Mouse (Mus musculus): ENCODE measurements at regions not wholly inside any gene's neighbourhood (a gene's known extent, or its start where the extent isn't known, plus 50 kb on each side); places are given as distances from the start of the nearest gene placed in this dataset.

GRCm38 (mm10) chr1:41285221-41285620 is 479.8 kb downstream of the Tmem182 start:
- 91% methylated on average over 9 of the region's 9 CpGs for WGBS
- no peaks in the 10 kb centered on the region for H3K36me3 ChIP-seq
- no peak for DNase-seq (ENCODE audit: low spot score)
- no peaks in the 10 kb centered on the region for H3K9me3 ChIP-seq
- H3K4me3 ChIP-seq = no peak overlapping the region
- no peak overlapping the region for H3K27ac ChIP-seq
- no peaks in the 10 kb centered on the region for H3K27me3 ChIP-seq (ENCODE audit: insufficient read depth, poor library complexity, severe bottlenecking)
- no peaks in the 10 kb centered on the region for H3K4me1 ChIP-seq (replicated peaks)

GRCm38 (mm10) chr1:41286221-41286620 is 480.8 kb downstream of the Tmem182 start:
- WGBS = 92% methylated on average over 9 of the region's 9 CpGs
- no peak for DNase-seq (ENCODE audit: low spot score)
- no peaks in the 10 kb centered on the region for H3K4me1 ChIP-seq (replicated peaks)
- H3K27me3 ChIP-seq (ENCODE audit: insufficient read depth, poor library complexity, severe bottlenecking) = no peaks in the 10 kb centered on the region
- H3K9me3 ChIP-seq = no peaks in the 10 kb centered on the region
- H3K27ac ChIP-seq = no peak overlapping the region
- H3K36me3 ChIP-seq = no peaks in the 10 kb centered on the region
- H3K4me3 ChIP-seq = no peak overlapping the region

DNA sequence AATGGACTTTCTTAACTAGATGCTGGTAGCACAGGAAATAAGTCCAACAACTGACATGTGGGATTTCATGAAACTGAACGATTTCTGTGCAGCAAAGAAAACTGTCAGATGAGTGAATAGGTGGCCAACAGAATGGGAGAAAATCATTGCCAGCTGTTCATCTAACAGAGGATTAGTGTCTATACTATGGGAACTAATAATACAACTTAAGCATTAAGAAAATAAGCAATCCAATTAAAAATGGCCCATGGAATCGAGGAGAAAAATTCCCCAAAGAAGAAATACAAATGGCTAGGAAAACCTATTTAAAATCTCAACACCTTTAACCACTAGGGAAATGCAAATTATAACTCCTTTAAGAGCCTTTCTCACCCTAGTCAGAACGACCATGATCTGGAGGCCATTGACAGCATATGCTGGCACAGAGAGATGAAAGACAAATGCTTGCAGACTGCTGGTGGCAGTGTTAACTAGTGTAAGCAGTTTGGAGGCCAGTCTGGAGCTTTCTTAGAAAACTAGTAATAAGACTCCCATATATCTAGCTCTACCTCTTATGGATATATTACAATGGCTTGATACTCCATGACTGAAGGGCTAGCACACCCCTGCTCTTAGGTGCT is 521.6 kb downstream of the Tmem182 start:
- no peak overlapping the region for H3K4me3 ChIP-seq
- no peaks in the 10 kb centered on the region for H3K27me3 ChIP-seq (ENCODE audit: insufficient read depth, poor library complexity, severe bottlenecking)
- H3K36me3 ChIP-seq = no peaks in the 10 kb centered on the region
- DNase-seq (ENCODE audit: low spot score) = no peak
- H3K9me3 ChIP-seq = no peaks in the 10 kb centered on the region
- no peaks in the 10 kb centered on the region for H3K4me1 ChIP-seq (replicated peaks)
- H3K27ac ChIP-seq = no peak overlapping the region
- 59% methylated on average over 3 of the region's 3 CpGs for WGBS

- WGBS = 74% methylated on average over 16 of the region's 16 CpGs
These were observed 544.7 kb downstream of the Tmem182 start for GRCm38 (mm10) chr1:41349798-41350758.

GRCm38 (mm10) chr1:41359061-41359460 is 553.7 kb downstream of the Tmem182 start:
- no peak overlapping the region for H3K27ac ChIP-seq
- H3K4me3 ChIP-seq = no peak overlapping the region
- peak; percentile 11 for DNase-seq (ENCODE audit: low spot score)
- peaks cover 10% of the 10 kb centered on the region; the same call in 1 of the 2 replicates for H3K4me1 ChIP-seq (replicated peaks)
- 28% methylated on average over 4 of the region's 4 CpGs for WGBS
- no peaks in the 10 kb centered on the region for H3K9me3 ChIP-seq
- H3K27me3 ChIP-seq (ENCODE audit: insufficient read depth, poor library complexity, severe bottlenecking) = no peaks in the 10 kb centered on the region
- no peaks in the 10 kb centered on the region for H3K36me3 ChIP-seq

More at GRCm38 (mm10) chr1:41349798-41350758, 544.7 kb downstream of the Tmem182 start:
- DNase-seq (ENCODE audit: low spot score) = no peak
- Histone ChIP-seq H3K27me3 (ENCODE audit: insufficient read depth, poor library complexity, severe bottlenecking) (no peaks in the 10 kb centered on the region), H3K27ac (no peak overlapping the region), H3K4me1 (replicated peaks) (peaks cover 5% of the 10 kb centered on the region; the same call in 1 of the 2 replicates), H3K36me3 (no peaks in the 10 kb centered on the region), H3K9me3 (no peaks in the 10 kb centered on the region), H3K4me3 (no peak overlapping the region)

GRCm38 (mm10) chr1:41361512-41361911 is 556.1 kb downstream of the Tmem182 start:
- no peak overlapping the region for H3K27ac ChIP-seq
- no peaks in the 10 kb centered on the region for H3K36me3 ChIP-seq
- H3K9me3 ChIP-seq = no peaks in the 10 kb centered on the region
- H3K4me1 ChIP-seq (replicated peaks) = peaks cover 10% of the 10 kb centered on the region; the same call in 1 of the 2 replicates
- no peak overlapping the region for H3K4me3 ChIP-seq
- no peaks in the 10 kb centered on the region; the same call in 1 of the 2 replicates for H3K27me3 ChIP-seq (ENCODE audit: insufficient read depth, poor library complexity, severe bottlenecking)
- 88% methylated on average over 3 of the region's 3 CpGs for WGBS
- no peak for DNase-seq (ENCODE audit: low spot score)

GRCm38 (mm10) chr1:41380013-41380412 is 574.6 kb downstream of the Tmem182 start:
- Histone ChIP-seq H3K27ac (no peak overlapping the region; the same call in 1 of the 2 replicates), H3K4me1 (replicated peaks) (peaks cover 6% of the 10 kb centered on the region), H3K27me3 (ENCODE audit: insufficient read depth, poor library complexity, severe bottlenecking) (no peaks in the 10 kb centered on the region), H3K9me3 (no peaks in the 10 kb centered on the region), H3K4me3 (no peak overlapping the region), H3K36me3 (no peaks in the 10 kb centered on the region)
- DNase-seq (ENCODE audit: low spot score) = no peak
- WGBS = 89% methylated on average over 4 of the region's 4 CpGs

DNA sequence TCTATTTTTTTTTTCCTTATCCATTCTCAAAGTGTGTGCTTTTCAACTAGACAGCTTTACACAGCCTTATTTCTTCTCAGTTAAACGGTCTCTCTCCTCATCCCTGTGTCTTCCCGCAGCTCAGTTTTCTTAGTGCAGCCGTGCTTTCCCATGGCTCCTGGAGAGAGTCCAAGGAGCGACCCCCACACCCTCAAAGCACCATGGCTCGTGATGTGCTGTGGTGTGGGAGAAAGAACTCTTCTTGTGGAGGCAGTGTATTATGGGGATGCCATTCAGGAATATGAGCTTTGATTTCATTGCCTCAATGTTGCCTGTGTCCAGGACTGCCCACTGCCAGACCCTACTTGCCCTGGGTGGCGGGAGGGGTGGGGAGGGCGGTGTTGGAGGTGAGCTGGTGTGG is 576.1 kb downstream of the Tmem182 start:
- WGBS = 84% methylated on average over 7 of the region's 7 CpGs
- Histone ChIP-seq H3K27me3 (ENCODE audit: insufficient read depth, poor library complexity, severe bottlenecking) (no peaks in the 10 kb centered on the region), H3K36me3 (no peaks in the 10 kb centered on the region), H3K27ac (peak overlapping the region; percentile 53; the same call in 1 of the 2 replicates), H3K4me1 (replicated peaks) (peaks cover 9% of the 10 kb centered on the region), H3K4me3 (no peak overlapping the region), H3K9me3 (no peaks in the 10 kb centered on the region)
- DNase-seq (ENCODE audit: low spot score) = no peak

DNA sequence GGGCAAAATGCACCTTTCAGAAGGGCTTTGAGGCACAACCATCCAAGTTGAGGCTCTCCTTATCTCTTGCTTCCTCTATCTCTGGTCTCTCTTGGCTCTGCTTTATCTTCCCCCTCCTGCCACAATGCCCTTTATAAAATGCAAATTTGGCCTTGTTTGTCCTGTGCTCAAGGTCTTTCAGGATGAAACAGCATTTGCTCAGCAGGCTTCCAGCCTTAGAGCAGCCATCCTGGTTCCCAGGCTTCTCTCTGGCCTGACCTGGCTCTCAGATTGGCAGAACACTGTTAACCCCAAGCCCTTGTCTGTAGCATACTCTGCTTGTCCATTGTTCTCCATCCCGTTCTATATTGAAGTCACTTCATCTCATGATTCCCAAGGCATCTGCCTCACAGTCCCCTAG is 579.3 kb downstream of the Tmem182 start:
- peak; percentile 44 for DNase-seq (ENCODE audit: low spot score)
- H3K9me3 ChIP-seq = no peaks in the 10 kb centered on the region
- no peaks in the 10 kb centered on the region for H3K36me3 ChIP-seq
- H3K27me3 ChIP-seq (ENCODE audit: insufficient read depth, poor library complexity, severe bottlenecking) = no peaks in the 10 kb centered on the region
- H3K4me3 ChIP-seq = no peak overlapping the region
- H3K4me1 ChIP-seq (replicated peaks) = peaks cover 33% of the 10 kb centered on the region
- 15% methylated on average over 1 of the region's 1 CpGs for WGBS
- H3K27ac ChIP-seq = peak overlapping the region; percentile 75

DNA sequence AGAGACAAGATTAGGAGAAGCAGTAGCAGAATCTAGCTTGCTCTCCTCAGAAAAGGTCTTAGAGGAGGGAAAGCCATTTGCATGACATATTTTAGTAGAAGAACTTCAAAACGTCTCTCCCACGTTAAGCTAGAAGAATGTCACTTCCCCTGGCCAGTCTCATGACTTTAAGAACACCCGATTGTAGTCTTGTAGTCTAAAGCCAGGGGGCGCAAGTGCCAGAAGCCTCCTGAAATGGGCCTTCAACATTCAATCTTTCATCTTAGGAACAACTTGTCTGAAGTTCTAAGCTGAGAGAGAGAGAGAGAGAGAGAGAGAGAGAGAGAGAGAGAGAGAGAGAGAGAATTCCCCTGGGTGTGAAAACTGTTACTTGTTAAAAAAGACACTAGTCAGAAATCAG is 581.0 kb downstream of the Tmem182 start:
- Histone ChIP-seq H3K27ac (peak overlapping the region; percentile 73), H3K36me3 (no peaks in the 10 kb centered on the region), H3K9me3 (no peaks in the 10 kb centered on the region), H3K4me1 (replicated peaks) (peaks cover 50% of the 10 kb centered on the region), H3K27me3 (ENCODE audit: insufficient read depth, poor library complexity, severe bottlenecking) (no peaks in the 10 kb centered on the region), H3K4me3 (no peak overlapping the region)
- WGBS = 69% methylated on average over 4 of the region's 4 CpGs
- no peak for DNase-seq (ENCODE audit: low spot score)

DNA sequence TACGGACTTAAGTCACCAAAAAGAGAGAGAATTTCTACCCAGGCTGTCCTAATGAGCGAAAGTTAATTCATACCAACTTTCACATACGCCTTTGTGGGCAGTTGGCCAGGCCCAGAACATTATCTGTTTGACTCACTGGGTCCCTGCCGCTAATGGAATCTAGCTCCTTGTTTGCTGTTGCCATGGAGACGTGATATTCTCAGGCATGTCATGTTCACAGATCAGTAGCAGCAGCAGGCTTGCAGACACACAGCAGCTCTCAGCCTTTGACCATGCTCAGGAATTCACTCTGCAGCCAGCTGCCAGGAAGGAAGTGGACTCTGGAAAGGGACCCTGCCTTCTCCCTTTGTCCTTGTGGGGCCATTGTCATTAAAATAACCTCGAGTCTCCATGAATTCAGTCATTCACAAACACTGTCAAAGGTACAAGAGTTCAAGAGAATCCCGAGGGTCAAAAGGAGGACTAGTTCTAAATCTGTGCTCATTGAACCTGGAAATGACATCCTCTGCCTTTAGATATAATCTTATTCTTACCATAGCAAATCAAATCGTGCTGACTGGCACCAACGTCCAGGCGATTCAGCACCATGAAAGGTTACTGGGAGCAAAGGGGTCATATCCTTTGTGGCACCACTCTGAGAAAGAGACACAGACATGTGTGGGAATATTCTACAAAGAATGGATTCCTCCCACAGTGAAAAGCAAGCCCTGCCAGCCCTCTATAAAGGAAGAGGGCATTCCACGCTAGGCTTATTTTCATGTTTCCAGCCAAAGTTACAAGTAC is 584.9 kb downstream of the Tmem182 start:
- Histone ChIP-seq H3K9me3 (no peaks in the 10 kb centered on the region), H3K4me3 (no peak overlapping the region), H3K4me1 (replicated peaks) (peaks cover 54% of the 10 kb centered on the region), H3K36me3 (no peaks in the 10 kb centered on the region), H3K27me3 (ENCODE audit: insufficient read depth, poor library complexity, severe bottlenecking) (no peaks in the 10 kb centered on the region), H3K27ac (peak overlapping the region; percentile 86)
- peak; percentile 90 for DNase-seq (ENCODE audit: low spot score)
- 9% methylated on average over 11 of the region's 11 CpGs for WGBS

DNA sequence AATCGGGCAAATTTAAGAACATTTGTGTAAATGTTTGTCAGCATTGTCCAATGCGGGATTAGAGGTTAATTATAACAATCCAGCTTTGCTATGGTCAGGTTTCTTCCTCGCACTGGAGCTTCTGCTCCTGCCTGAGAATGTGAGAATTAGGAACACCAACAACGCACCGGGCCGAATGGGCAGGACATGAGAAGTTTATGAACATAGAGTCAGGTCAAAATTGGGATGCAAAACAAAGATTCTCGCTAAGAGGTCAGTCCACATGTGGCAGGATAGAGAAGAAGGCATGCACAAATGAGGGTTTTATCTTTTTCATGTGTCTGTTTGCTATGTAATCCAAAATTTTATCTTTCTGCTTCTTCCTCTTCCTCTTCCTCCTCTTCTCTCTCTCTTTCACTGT is 585.7 kb downstream of the Tmem182 start:
- peak overlapping the region; percentile 86 for H3K27ac ChIP-seq
- 47% methylated on average over 7 of the region's 7 CpGs for WGBS
- no peaks in the 10 kb centered on the region for H3K36me3 ChIP-seq
- peaks cover 53% of the 10 kb centered on the region for H3K4me1 ChIP-seq (replicated peaks)
- H3K27me3 ChIP-seq (ENCODE audit: insufficient read depth, poor library complexity, severe bottlenecking) = no peaks in the 10 kb centered on the region
- DNase-seq (ENCODE audit: low spot score) = no peak
- no peaks in the 10 kb centered on the region for H3K9me3 ChIP-seq
- H3K4me3 ChIP-seq = no peak overlapping the region

Measured in hindbrain, embryonic 10.5 days (tissue).